Mouse (Mus musculus): Measurements from ENCODE around the gene Nuak2. TPM values are rescaled to one million over a fixed set of nuclear protein-coding genes. Genes with fewer than 3 reads are reported as not detected.
A peak's percentile ranks its signal among the peaks of the same experiment; 100 is the strongest.

Gene Nuak2
- polyA plus RNA-seq, 1 experiment, result 1.1 TPM

DNA sequence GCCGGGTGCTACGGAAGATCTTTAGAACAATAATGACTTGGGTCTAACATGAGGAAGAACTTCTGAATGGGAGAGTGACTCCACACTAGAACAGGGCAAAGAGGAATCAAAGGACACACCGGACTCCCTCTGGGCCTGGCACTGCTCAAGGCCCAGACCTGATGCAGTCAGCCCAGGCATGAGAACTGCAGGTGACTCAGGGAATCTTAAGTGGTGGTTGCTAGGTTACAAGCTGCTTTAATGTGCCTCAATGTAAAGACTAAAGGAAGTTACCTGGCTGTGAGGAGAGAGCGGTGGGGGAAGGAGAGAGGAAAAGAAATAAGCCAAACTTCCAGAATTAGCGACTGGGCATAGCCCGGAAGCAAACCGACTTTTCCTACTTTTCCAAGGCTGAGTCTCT is 20.4 kb upstream of the Nuak2 start:
- H3K4me3 ChIP-seq (ENCODE audit: insufficient read depth, low read length), result no peak overlapping the region
- TF ChIP-seq CTCF (IDR thresholded peaks at IDR 0.05; ENCODE audit: extremely low read depth, insufficient read depth, low read length), result no peak
- TF ChIP-seq POLR2A (IDR thresholded peaks at IDR 0.05; ENCODE audit: extremely low read depth, insufficient read depth, low read length), result no peak
- H3K27ac ChIP-seq (ENCODE audit: insufficient read depth, low read length), result no peak overlapping the region
- no peaks in the 10 kb centered on the region for H3K4me1 ChIP-seq (ENCODE audit: control insufficient read depth, insufficient read depth, low read length)

DNA sequence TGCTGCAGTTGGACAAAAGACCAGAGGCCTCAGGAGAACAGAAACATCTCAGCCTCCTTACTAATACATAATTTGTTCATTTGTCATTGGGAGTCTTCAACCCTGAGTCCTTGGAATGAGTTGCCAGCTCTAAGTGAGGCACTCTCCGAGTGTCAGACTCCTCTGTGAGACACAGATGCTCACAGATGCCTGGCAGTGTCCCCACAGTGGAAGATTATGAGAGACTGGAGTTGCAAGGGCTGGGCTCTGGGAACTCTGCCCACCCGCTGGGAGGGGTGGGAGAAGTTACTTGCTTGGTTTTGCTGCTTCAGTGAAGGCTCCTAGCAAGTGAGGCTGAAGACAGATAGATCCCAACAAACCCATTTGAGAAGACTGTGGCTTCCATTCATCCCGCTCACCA is 19.9 kb upstream of the Nuak2 start:
- H3K27ac ChIP-seq (ENCODE audit: insufficient read depth, low read length), result no peak overlapping the region
- TF ChIP-seq POLR2A (IDR thresholded peaks at IDR 0.05; ENCODE audit: extremely low read depth, insufficient read depth, low read length) (no peak), CTCF (IDR thresholded peaks at IDR 0.05; ENCODE audit: extremely low read depth, insufficient read depth, low read length) (no peak)
- no peak overlapping the region for H3K4me3 ChIP-seq (ENCODE audit: insufficient read depth, low read length)
- H3K4me1 ChIP-seq (ENCODE audit: control insufficient read depth, insufficient read depth, low read length), result no peaks in the 10 kb centered on the region

DNA sequence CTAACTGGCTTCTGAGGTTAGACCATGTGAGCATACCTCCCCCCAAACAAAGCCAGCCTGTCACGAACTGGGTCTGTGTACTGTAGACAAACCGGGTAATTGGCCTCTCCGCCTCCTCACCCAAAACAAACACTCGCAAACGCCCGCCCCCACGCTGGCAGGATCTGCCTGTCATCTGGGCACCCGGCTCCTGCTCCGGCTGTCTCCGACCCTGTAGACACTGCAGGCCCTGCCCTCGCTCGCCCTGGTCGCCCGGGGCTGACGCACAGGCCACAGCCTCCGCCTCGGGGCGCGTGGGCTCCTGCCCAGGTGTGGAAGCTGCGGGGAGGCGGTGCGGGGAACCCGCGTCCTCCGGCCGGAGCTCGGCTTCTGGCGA is 17.5 kb upstream of the Nuak2 start, which contains the start of gene Klhdc8a:
Gene Klhdc8a (plus strand): TSS at position 202 of the 376 bp plus-strand sequence.
- TF ChIP-seq POLR2A (IDR thresholded peaks at IDR 0.05; ENCODE audit: extremely low read depth, insufficient read depth, low read length), result no peak
- no peak for TF ChIP-seq CTCF (IDR thresholded peaks at IDR 0.05; ENCODE audit: extremely low read depth, insufficient read depth, low read length)
- Histone ChIP-seq H3K4me3 (ENCODE audit: insufficient read depth, low read length) (peak within 1 kb of the TSS; percentile 58), H3K27ac (ENCODE audit: insufficient read depth, low read length) (peak within 1 kb of the TSS; percentile 92), H3K4me1 (ENCODE audit: control insufficient read depth, insufficient read depth, low read length) (no peaks in the 10 kb centered on the region)

GRCm38 (mm10) chr1:132298801-132299464 is 17.0 kb upstream of the Nuak2 start:
- H3K27ac ChIP-seq (ENCODE audit: insufficient read depth, low read length), result peak overlapping the region; percentile 92
- TF ChIP-seq CTCF (IDR thresholded peaks at IDR 0.05; ENCODE audit: extremely low read depth, insufficient read depth, low read length) (no peak), POLR2A (IDR thresholded peaks at IDR 0.05; ENCODE audit: extremely low read depth, insufficient read depth, low read length) (no peak)
- no peaks in the 10 kb centered on the region for H3K4me1 ChIP-seq (ENCODE audit: control insufficient read depth, insufficient read depth, low read length)
- H3K4me3 ChIP-seq (ENCODE audit: insufficient read depth, low read length), result peak overlapping the region; percentile 58

DNA sequence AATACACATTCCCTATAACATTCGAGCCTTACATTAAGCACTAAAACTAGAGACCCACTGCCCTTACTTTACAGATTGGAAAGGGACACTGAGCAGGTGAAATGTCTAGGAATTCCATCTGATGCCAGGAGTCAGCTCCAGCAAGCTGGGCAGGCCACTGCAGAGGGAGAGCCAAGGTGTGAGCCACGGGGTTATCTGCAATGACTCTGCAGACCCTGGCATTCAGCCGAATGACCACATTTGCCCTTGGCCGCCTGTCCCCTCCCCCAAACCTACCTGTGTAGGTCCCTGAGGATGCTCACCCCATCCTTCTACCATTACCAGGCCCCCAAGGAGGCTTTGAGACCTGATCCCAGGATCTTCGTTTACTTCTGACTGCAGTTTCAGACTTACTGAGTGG is 16.2 kb upstream of the Nuak2 start:
- no peak for TF ChIP-seq CTCF (IDR thresholded peaks at IDR 0.05; ENCODE audit: extremely low read depth, insufficient read depth, low read length)
- TF ChIP-seq POLR2A (IDR thresholded peaks at IDR 0.05; ENCODE audit: extremely low read depth, insufficient read depth, low read length), result no peak
- no peaks in the 10 kb centered on the region for H3K4me1 ChIP-seq (ENCODE audit: control insufficient read depth, insufficient read depth, low read length)
- H3K27ac ChIP-seq (ENCODE audit: insufficient read depth, low read length), result peak overlapping the region; percentile 18
- peak overlapping the region; percentile 58 for H3K4me3 ChIP-seq (ENCODE audit: insufficient read depth, low read length)

DNA sequence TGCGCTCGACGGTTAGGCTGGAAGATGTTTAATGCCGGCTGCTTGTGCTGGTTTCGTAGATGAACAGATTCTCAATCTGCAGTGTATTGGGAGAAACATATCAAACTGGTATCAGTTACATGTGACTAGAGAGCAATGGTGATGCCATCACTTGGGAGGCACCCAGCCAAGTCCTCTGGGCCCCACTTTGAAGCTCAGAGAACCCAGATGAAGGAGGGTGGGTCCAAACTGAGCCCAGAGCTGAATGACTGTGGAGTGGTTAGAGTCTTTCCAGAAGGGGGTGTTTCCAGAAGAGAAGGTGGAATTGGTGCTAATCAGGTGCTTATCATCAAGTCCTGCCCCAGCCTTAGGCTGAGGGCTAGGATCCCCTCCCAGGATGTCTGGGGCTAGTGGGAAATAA is 14.7 kb upstream of the Nuak2 start:
- H3K4me1 ChIP-seq (ENCODE audit: control insufficient read depth, insufficient read depth, low read length), result no peaks in the 10 kb centered on the region
- no peak for TF ChIP-seq CTCF (IDR thresholded peaks at IDR 0.05; ENCODE audit: extremely low read depth, insufficient read depth, low read length)
- no peak for TF ChIP-seq POLR2A (IDR thresholded peaks at IDR 0.05; ENCODE audit: extremely low read depth, insufficient read depth, low read length)
- H3K27ac ChIP-seq (ENCODE audit: insufficient read depth, low read length), result no peak overlapping the region
- no peak overlapping the region for H3K4me3 ChIP-seq (ENCODE audit: insufficient read depth, low read length)

- TF ChIP-seq POLR2A (IDR thresholded peaks at IDR 0.05; ENCODE audit: extremely low read depth, insufficient read depth, low read length), result no peak
- TF ChIP-seq CTCF (IDR thresholded peaks at IDR 0.05; ENCODE audit: extremely low read depth, insufficient read depth, low read length), result no peak
- no peaks in the 10 kb centered on the region for H3K4me1 ChIP-seq (ENCODE audit: control insufficient read depth, insufficient read depth, low read length)
- H3K4me3 ChIP-seq (ENCODE audit: insufficient read depth, low read length), result no peak overlapping the region
- no peak overlapping the region for H3K27ac ChIP-seq (ENCODE audit: insufficient read depth, low read length)
Observed at GRCm38 (mm10) chr1:132302341-132302866, 13.5 kb upstream of the Nuak2 start.

- Histone ChIP-seq H3K4me3 (ENCODE audit: insufficient read depth, low read length) (no peak overlapping the region), H3K4me1 (ENCODE audit: control insufficient read depth, insufficient read depth, low read length) (no peaks in the 10 kb centered on the region)
- TF ChIP-seq POLR2A (IDR thresholded peaks at IDR 0.05; ENCODE audit: extremely low read depth, insufficient read depth, low read length), result no peak
- TF ChIP-seq CTCF (IDR thresholded peaks at IDR 0.05; ENCODE audit: extremely low read depth, insufficient read depth, low read length), result no peak
Observed at GRCm38 (mm10) chr1:132304618-132305214, 11.2 kb upstream of the Nuak2 start.

DNA sequence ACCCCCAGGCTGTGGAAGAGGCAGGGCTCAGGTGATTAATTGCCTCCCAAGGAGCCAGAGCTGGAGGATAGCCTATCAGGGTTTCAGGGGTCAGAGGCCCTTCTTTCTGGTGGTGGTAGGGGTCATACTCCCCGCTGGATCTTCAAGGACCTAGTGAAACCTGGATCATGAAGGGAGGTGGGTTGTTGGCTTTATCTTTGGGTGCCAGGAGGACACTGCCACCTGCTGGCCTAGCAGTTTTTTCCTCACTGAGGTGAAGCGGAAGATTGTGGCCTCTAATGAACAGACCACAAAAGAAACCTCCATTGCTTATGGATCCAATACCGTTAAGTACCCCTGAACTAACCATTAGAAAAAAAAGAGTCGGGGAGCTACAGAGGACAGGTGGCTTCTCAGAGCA is 9.8 kb upstream of the Nuak2 start:
- no peak overlapping the region for H3K27ac ChIP-seq (ENCODE audit: insufficient read depth, low read length)
- no peaks in the 10 kb centered on the region for H3K4me1 ChIP-seq (ENCODE audit: control insufficient read depth, insufficient read depth, low read length)
- peak; percentile 78 for TF ChIP-seq CTCF (IDR thresholded peaks at IDR 0.05; ENCODE audit: extremely low read depth, insufficient read depth, low read length)
- TF ChIP-seq POLR2A (IDR thresholded peaks at IDR 0.05; ENCODE audit: extremely low read depth, insufficient read depth, low read length), result no peak
- H3K4me3 ChIP-seq (ENCODE audit: insufficient read depth, low read length), result no peak overlapping the region

More at GRCm38 (mm10) chr1:132304618-132305214, 11.2 kb upstream of the Nuak2 start:
- no peak overlapping the region for H3K27ac ChIP-seq (ENCODE audit: insufficient read depth, low read length)

GRCm38 (mm10) chr1:132306808-132307207 is 9.1 kb upstream of the Nuak2 start:
- Histone ChIP-seq H3K4me1 (ENCODE audit: control insufficient read depth, insufficient read depth, low read length) (no peaks in the 10 kb centered on the region), H3K4me3 (ENCODE audit: insufficient read depth, low read length) (no peak overlapping the region)

More at GRCm38 (mm10) chr1:132306808-132307207, 9.1 kb upstream of the Nuak2 start:
- H3K27ac ChIP-seq (ENCODE audit: insufficient read depth, low read length), result no peak overlapping the region
- TF ChIP-seq CTCF (IDR thresholded peaks at IDR 0.05; ENCODE audit: extremely low read depth, insufficient read depth, low read length) (no peak), POLR2A (IDR thresholded peaks at IDR 0.05; ENCODE audit: extremely low read depth, insufficient read depth, low read length) (no peak)

All from cortical plate, adult 2 months (tissue).